Mouse (Mus musculus) neural tube, embryonic 15.5 days (tissue): Measurements from ENCODE around the gene Hfm1. TPM values are rescaled to one million over a fixed set of nuclear protein-coding genes. Genes with fewer than 3 reads are reported as not detected.
A peak's percentile ranks its signal among the peaks of the same experiment; 100 is the strongest.

Experiments
- ATAC-seq: fragments of 200-750 bp; cut with Nextera tagmentation; 2 replicates; pipeline ENCODE4 v1.8.0; 2017; ENCODE audit warnings: mild to moderate bottlenecking, moderate TSS enrichment, moderate library complexity; ENCODE audit not compliant: low FRiP score
- H3K27ac ChIP-seq: fragments of 300-500 bp; sonication (generic); replicated peaks from 2 replicates; pipeline ENCODE4 v1.5.1; 2015; ENCODE audit warnings: mild to moderate bottlenecking, inconsistent platforms
- H3K27me3 ChIP-seq: fragments of 300-500 bp; sonication (generic); replicated peaks from 2 replicates; pipeline ENCODE4 v1.6.1; 2015; ENCODE audit warnings: inconsistent platforms
- H3K36me3 ChIP-seq: fragments of 300-500 bp; sonication (generic); 2 replicates; pipeline ENCODE4 v1.6.1; 2015; ENCODE audit warnings: inconsistent platforms
- H3K4me1 ChIP-seq: fragments of 300-500 bp; sonication (generic); 2 replicates; pipeline ENCODE4 v1.6.1; 2015; ENCODE audit warnings: inconsistent platforms
- H3K4me2 ChIP-seq: fragments of 300-500 bp; sonication (generic); 2 replicates; pipeline ENCODE4 v1.6.1; 2015; ENCODE audit warnings: inconsistent platforms, mild to moderate bottlenecking, moderate library complexity
- H3K4me3 ChIP-seq: fragments of 300-500 bp; sonication (generic); replicated peaks from 2 replicates; pipeline ENCODE4 v1.5.1; 2015; ENCODE audit warnings: mild to moderate bottlenecking, inconsistent platforms
- H3K9ac ChIP-seq: fragments of 300-500 bp; sonication (generic); replicated peaks from 2 replicates; pipeline ENCODE4 v1.6.1; 2015; ENCODE audit warnings: mild to moderate bottlenecking, inconsistent platforms
- H3K9me3 ChIP-seq: fragments of 300-500 bp; sonication (generic); replicated peaks from 2 replicates; pipeline ENCODE4 v1.6.1; 2016; ENCODE audit warnings: inconsistent platforms
- WGBS: fragments of 180-500 bp; shearing (Covaris S2); methylation state at CpG from one replicate; pipeline ENCODE4 v1.1.7; 2015; ENCODE audit warnings: mixed read lengths; 5-methylcytosine and 5-hydroxymethylcytosine counted together
- polyA plus RNA-seq: library from polyadenylated mRNA; unstranded; fragments of >200 nt; fragmentation: Nextera tagmentation; extraction: Ambion mirVana; gene quantifications from 2 replicates; pipeline ENCODE4 v1.2.1, GENCODE M21; 2015

The Hfm1 gene
- polyA plus RNA-seq, 1 experiment from 2014 or later, result 6.8 TPM

- Histone ChIP-seq H3K4me1 (no peaks in the 10 kb centered on the region), H3K27ac (no peak overlapping the region), H3K9ac (no peak overlapping the region), H3K36me3 (no peaks in the 10 kb centered on the region), H3K4me2 (no peak overlapping the region), H3K9me3 (no peaks in the 10 kb centered on the region), H3K4me3 (no peak overlapping the region), H3K27me3 (no peaks in the 10 kb centered on the region)
- ATAC-seq, result no peak; the same call in 1 of the 2 replicates
- 9% methylated on average over 7 of the region's 7 CpGs for WGBS
Observed at GRCm38 (mm10) chr5:106833025-106833424, 93.1 kb downstream of the Hfm1 start.

- ATAC-seq, result no peak
- no peaks in the 10 kb centered on the region for H3K36me3 ChIP-seq
- H3K4me2 ChIP-seq, result no peak overlapping the region
- no peak overlapping the region for H3K4me3 ChIP-seq
- H3K27ac ChIP-seq, result no peak overlapping the region
- no peaks in the 10 kb centered on the region for H3K4me1 ChIP-seq
- no peaks in the 10 kb centered on the region for H3K27me3 ChIP-seq
- no peak overlapping the region for H3K9ac ChIP-seq
- H3K9me3 ChIP-seq, result no peaks in the 10 kb centered on the region
- WGBS, result 88% methylated on average over 6 of the region's 6 CpGs
Observed at GRCm38 (mm10) chr5:106831401-106831800, 94.7 kb downstream of the Hfm1 start.

DNA sequence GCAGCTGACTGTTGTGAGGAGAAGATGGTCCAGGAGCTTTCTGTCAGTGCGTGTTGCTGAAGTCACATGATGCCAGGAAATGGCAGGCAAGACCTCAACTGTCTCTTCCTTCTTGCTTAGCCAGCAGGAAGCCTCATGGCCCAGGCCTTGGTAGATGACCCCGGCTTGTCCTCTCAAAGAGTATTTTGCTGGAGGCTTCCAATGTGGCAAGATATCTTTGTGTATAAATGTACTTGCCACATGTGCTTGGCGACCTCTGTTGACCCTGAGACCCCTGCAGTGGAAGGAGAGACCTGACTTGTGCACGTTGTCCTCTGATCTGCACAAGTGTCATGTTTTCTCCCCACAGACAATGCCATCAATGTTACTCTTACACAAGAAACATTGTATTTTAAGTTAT lies 95.3 kb downstream of the Hfm1 start:
- H3K27ac ChIP-seq, result no peak overlapping the region
- no peak overlapping the region for H3K4me3 ChIP-seq
- peaks cover 5% of the 10 kb centered on the region for H3K4me1 ChIP-seq
- no peaks in the 10 kb centered on the region for H3K36me3 ChIP-seq
- WGBS, result 80% methylated on average over 4 of the region's 4 CpGs
- H3K9me3 ChIP-seq, result no peaks in the 10 kb centered on the region
- no peak overlapping the region for H3K4me2 ChIP-seq
- no peak for ATAC-seq
- H3K27me3 ChIP-seq, result no peaks in the 10 kb centered on the region
- no peak overlapping the region for H3K9ac ChIP-seq

- Histone ChIP-seq H3K36me3 (no peaks in the 10 kb centered on the region), H3K27me3 (no peaks in the 10 kb centered on the region)
Observed at GRCm38 (mm10) chr5:106826740-106827139, 99.4 kb downstream of the Hfm1 start.

GRCm38 (mm10) chr5:106826044-106826443 lies 100.1 kb downstream of the Hfm1 start:
- Histone ChIP-seq H3K36me3 (no peaks in the 10 kb centered on the region), H3K4me2 (peak overlapping the region; percentile 79), H3K4me3 (peak overlapping the region; percentile 43; the same call in 1 of the 2 replicates), H3K9ac (no peak overlapping the region; the same call in 1 of the 2 replicates), H3K27ac (no peak overlapping the region), H3K4me1 (peaks cover 17% of the 10 kb centered on the region), H3K27me3 (no peaks in the 10 kb centered on the region), H3K9me3 (no peaks in the 10 kb centered on the region)
- ATAC-seq, result no peak
- WGBS, result 46% methylated on average over 8 of the region's 8 CpGs

More at GRCm38 (mm10) chr5:106826740-106827139, 99.4 kb downstream of the Hfm1 start:
- Histone ChIP-seq H3K4me3 (no peak overlapping the region), H3K27ac (no peak overlapping the region), H3K4me2 (no peak overlapping the region), H3K9ac (no peak overlapping the region), H3K9me3 (no peaks in the 10 kb centered on the region), H3K4me1 (peaks cover 17% of the 10 kb centered on the region)
- ATAC-seq, result no peak

- Histone ChIP-seq H3K4me2 (peak overlapping the region; percentile 79), H3K4me1 (peaks cover 17% of the 10 kb centered on the region), H3K27me3 (no peaks in the 10 kb centered on the region), H3K36me3 (no peaks in the 10 kb centered on the region), H3K27ac (peak overlapping the region; percentile 72), H3K9me3 (no peaks in the 10 kb centered on the region), H3K4me3 (peak overlapping the region; percentile 43), H3K9ac (peak overlapping the region; percentile 49)
- WGBS, result under 1% methylated on average over 19 of the region's 19 CpGs
- peak; percentile 60 for ATAC-seq
Observed at GRCm38 (mm10) chr5:106825301-106825853, 100.7 kb downstream of the Hfm1 start.

- Histone ChIP-seq H3K27me3 (no peaks in the 10 kb centered on the region), H3K36me3 (no peaks in the 10 kb centered on the region), H3K4me1 (peaks cover 17% of the 10 kb centered on the region), H3K4me3 (no peak overlapping the region), H3K27ac (peak overlapping the region; percentile 72; the same call in 1 of the 2 replicates), H3K4me2 (peak overlapping the region; percentile 79), H3K9me3 (no peaks in the 10 kb centered on the region), H3K9ac (peak overlapping the region; percentile 49; the same call in 1 of the 2 replicates)
- WGBS, result 60% methylated on average over 5 of the region's 5 CpGs
- no peak for ATAC-seq
Observed at GRCm38 (mm10) chr5:106824716-106825115, 101.4 kb downstream of the Hfm1 start.

DNA sequence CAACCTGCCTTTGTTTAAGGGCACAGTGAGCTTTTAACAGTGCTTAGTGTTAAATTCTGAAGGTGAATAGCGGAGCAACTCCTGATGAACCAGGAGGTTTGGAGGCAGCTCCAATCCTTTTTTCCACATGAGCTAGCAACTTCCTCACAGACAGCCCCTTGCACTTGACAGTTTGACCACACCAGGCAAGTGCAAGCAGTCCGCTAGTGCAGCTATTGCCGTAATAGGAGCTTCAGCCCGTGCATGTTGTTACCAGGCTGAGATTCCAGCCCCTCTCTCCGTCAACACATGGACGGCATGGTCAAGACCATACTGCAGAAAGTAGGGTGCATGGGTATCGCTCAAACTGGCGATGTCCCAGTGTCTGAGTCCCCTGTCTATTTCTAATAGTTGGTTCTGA lies 106.5 kb downstream of the Hfm1 start:
- Histone ChIP-seq H3K4me2 (no peak overlapping the region), H3K27ac (no peak overlapping the region), H3K36me3 (no peaks in the 10 kb centered on the region), H3K27me3 (peaks cover 2% of the 10 kb centered on the region; the same call in 1 of the 2 replicates), H3K4me3 (no peak overlapping the region), H3K9ac (no peak overlapping the region), H3K4me1 (peaks cover 9% of the 10 kb centered on the region), H3K9me3 (no peaks in the 10 kb centered on the region)
- no peak for ATAC-seq
- WGBS, result 86% methylated on average over 8 of the region's 8 CpGs

DNA sequence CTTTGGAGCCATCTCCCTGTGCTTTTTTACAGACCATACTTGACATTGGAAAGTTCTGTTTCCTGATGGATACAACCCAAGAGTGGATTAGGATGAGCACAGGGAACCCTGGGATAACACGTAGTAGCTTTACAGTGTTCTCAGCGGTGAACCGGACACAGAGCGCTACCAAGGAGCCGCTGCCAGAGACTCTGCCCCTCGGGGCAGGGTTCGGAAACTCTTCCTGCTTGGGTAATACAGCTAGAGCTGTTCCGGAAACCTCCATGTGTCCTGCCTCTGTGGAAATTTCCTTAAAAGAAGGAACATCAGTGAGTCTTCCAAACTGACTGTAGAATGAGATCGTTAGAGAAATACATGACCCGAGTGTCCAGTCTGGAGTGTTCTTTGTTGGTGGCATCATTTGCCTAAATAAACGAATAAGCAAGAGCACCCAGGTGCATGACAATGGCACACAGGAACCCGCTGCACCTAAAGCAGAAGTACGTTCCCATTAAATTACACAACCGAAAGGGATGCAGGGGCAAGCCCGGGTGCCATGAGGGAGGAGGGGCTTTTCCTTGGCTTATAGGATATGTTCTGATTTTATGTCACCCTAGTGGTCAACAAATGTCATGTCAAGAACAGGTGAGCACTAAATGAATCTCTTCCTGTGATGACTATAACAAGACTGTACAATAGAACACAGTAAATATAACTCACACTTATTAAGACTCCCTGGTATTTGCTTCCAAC lies 110.0 kb downstream of the Hfm1 start:
- Histone ChIP-seq H3K4me1 (peaks cover 6% of the 10 kb centered on the region), H3K4me2 (peak overlapping the region; percentile 47), H3K27me3 (peaks cover 11% of the 10 kb centered on the region), H3K4me3 (peak overlapping the region; percentile 18; the same call in 1 of the 2 replicates), H3K27ac (no peak overlapping the region), H3K9ac (no peak overlapping the region), H3K9me3 (no peaks in the 10 kb centered on the region), H3K36me3 (no peaks in the 10 kb centered on the region)
- 46% methylated on average over 15 of the region's 15 CpGs for WGBS
- ATAC-seq, result no peak

DNA sequence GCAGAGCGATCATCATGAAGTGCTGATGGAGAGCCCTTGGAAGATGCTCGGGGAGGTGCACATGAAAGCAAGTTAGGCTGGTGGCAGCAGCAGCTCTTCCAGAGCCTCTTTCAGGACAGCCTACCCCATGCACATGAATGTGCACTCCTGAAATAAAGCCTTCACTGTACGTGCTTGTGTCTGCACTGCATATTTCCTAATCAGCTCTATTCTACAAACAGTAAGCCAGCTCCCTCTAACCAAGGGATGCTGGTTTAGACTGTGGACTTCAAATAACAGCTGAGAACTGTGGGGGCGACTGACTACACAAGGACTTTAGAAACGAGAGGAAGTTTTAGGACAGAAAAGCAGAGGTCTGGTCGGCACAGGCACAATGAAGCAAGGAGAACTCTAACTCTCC lies 111.5 kb downstream of the Hfm1 start:
- H3K27me3 ChIP-seq, result peaks cover 11% of the 10 kb centered on the region
- peaks cover 6% of the 10 kb centered on the region for H3K4me1 ChIP-seq
- H3K9me3 ChIP-seq, result no peaks in the 10 kb centered on the region
- H3K4me3 ChIP-seq, result no peak overlapping the region
- no peak for ATAC-seq
- no peaks in the 10 kb centered on the region for H3K36me3 ChIP-seq
- H3K9ac ChIP-seq, result no peak overlapping the region
- 77% methylated on average over 6 of the region's 6 CpGs for WGBS
- H3K27ac ChIP-seq, result no peak overlapping the region
- H3K4me2 ChIP-seq, result no peak overlapping the region

DNA sequence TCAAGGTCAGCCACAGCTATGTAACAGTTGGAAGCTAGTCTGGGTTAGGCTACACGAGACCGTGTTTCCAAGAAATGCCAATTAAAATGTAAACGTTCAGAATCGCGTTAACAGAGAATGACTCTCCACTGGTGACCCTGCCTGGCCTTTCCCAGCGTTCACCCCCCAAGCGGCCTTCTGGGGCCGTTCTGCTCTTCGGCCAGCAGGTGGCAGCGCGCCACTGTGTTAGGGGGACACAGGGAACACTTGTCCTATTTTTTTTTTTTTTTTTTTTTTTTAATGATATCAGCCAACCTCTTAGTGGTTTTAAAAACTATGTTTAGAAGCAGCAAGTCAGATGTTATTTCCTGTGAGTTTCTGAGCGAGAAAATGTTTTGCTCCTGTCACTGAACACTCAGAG lies 123.0 kb downstream of the Hfm1 start:
- no peaks in the 10 kb centered on the region for H3K36me3 ChIP-seq
- H3K27me3 ChIP-seq, result 0 out of 2 replicates have a peak, but pooled peaks cover 2% of the 10 kb centered on the region
- H3K4me2 ChIP-seq, result no peak overlapping the region
- 0 out of 2 replicates have a peak, but pooled peaks have one; percentile 29 for ATAC-seq
- H3K9ac ChIP-seq, result no peak overlapping the region
- WGBS, result 3% methylated on average over 12 of the region's 12 CpGs
- peaks cover 12% of the 10 kb centered on the region; the same call in 1 of the 2 replicates for H3K4me1 ChIP-seq
- H3K27ac ChIP-seq, result no peak overlapping the region
- no peak overlapping the region for H3K4me3 ChIP-seq
- H3K9me3 ChIP-seq, result no peaks in the 10 kb centered on the region
